Mouse (Mus musculus) layer of hippocampus, adult 8-10 months (tissue): ENCODE results near the gene Ceacam2. TPM values are rescaled to one million over a fixed set of nuclear protein-coding genes. Genes with fewer than 3 reads are reported as not detected.
"Not testable (repeated sequence)": the region's sequence is repeated elsewhere in the genome, so short reads cannot be mapped to it uniquely, and the experiment has no call there.

ENCODE experiments used
- DNase-seq, 2 experiments: peaks; one replicate each; pipeline ENCODE4 v3.0.0; 2022; ENCODE audit warnings: low spot score in 2 of 2
- total RNA-seq, 4 experiments: library from RNA; stranded (reverse); gene quantifications; 2 replicates each; pipeline ENCODE4 v1.2.4; 2022

Gene Ceacam2
- total RNA-seq, 4 experiments from 2014 or later = 0.27 to 1.1 (median 0.37) TPM

GRCm38 (mm10) chr7:25483133-25483735 lies 56.4 kb downstream of the Ceacam2 start:
- no peak for DNase-seq

GRCm38 (mm10) chr7:25480791-25481190 lies 58.9 kb downstream of the Ceacam2 start:
- not testable (repeated sequence) for DNase-seq

- peak in 1 of 2 experiments; percentile 56 for DNase-seq
Observed at GRCm38 (mm10) chr7:25479440-25479839, 60.2 kb downstream of the Ceacam2 start.

GRCm38 (mm10) chr7:25477752-25478093 lies 61.9 kb downstream of the Ceacam2 start:
- DNase-seq = not testable (repeated sequence)

- DNase-seq = peak in 1 of 2 experiments; percentile 18
Observed at GRCm38 (mm10) chr7:25477091-25477751, 62.4 kb downstream of the Ceacam2 start, which contains the start of gene Ceacam1. Ceacam1 (minus strand) TSS chr7:25477603.

GRCm38 (mm10) chr7:25471821-25472220 lies 67.8 kb downstream of the Ceacam2 start:
- not testable (repeated sequence) for DNase-seq

Other genes starting within 250 kb of the Ceacam2 start
- 10 to 100 TPM; 25.2 to 28.9 (median 27.9) TPM for gene Pafah1b3, start 241.9 kb downstream of the Ceacam2 start, total RNA-seq
- under 1 TPM in 1 of 4 experiments, not detected in 3; 0.25 TPM for gene Prr19, start 238.4 kb downstream of the Ceacam2 start, total RNA-seq
- gene Tmem145, start 233.8 kb downstream of the Ceacam2 start, total RNA-seq = 10 to 100 TPM; 28.7 to 36.7 (median 33.4) TPM
- 100 to 1,000 TPM in 2 of 4 experiments, 10 to 100 TPM in 2; 90.3 to 107 (median 97.0) TPM for gene Megf8, start 222.7 kb downstream of the Ceacam2 start, total RNA-seq
- under 1 TPM in 1 of 4 experiments, not detected in 3; 0.73 TPM for gene Cnfn, start 170.1 kb downstream of the Ceacam2 start, total RNA-seq
- gene Lipe, start 141.1 kb downstream of the Ceacam2 start, total RNA-seq = 10 to 100 TPM in 1 of 4 experiments, 1 to 10 TPM in 3; 7.1 to 10.3 (median 9.0) TPM
- gene Cxcl17, start 127.0 kb downstream of the Ceacam2 start, total RNA-seq = not detected
- gene Ceacam1, start 62.3 kb downstream of the Ceacam2 start, total RNA-seq = 1 to 10 TPM; 2.3 to 5.1 (median 2.8) TPM
- gene Erich4, start 76.0 kb upstream of the Ceacam2 start, total RNA-seq = not detected
- gene Dmac2, start 79.6 kb upstream of the Ceacam2 start, total RNA-seq = 10 to 100 TPM; 49.8 to 61.0 (median 52.2) TPM
- 1 to 10 TPM in 3 of 4 experiments, under 1 TPM in 1; 0.66 to 2.0 (median 1.7) TPM for gene B3gnt8, start 86.8 kb upstream of the Ceacam2 start, total RNA-seq
- gene Bckdha, start 119.1 kb upstream of the Ceacam2 start, total RNA-seq = 10 to 100 TPM; 34.4 to 42.3 (median 39.3) TPM
- gene Exosc5, start 119.3 kb upstream of the Ceacam2 start, total RNA-seq = 10 to 100 TPM; 23.1 to 32.2 (median 27.5) TPM
- 10 to 100 TPM; 10.8 to 16.2 (median 15.1) TPM for gene Tmem91, start 135.3 kb upstream of the Ceacam2 start, total RNA-seq
- 10 to 100 TPM; 21.0 to 23.9 (median 21.8) TPM for gene B9d2, start 140.9 kb upstream of the Ceacam2 start, total RNA-seq
- 10 to 100 TPM in 2 of 4 experiments, 1 to 10 TPM in 2; 7.2 to 26.4 (median 15.7) TPM for gene Tgfb1, start 147.1 kb upstream of the Ceacam2 start, total RNA-seq
- gene Ccdc97, start 179.2 kb upstream of the Ceacam2 start, total RNA-seq = 10 to 100 TPM; 60.6 to 64.6 (median 62.8) TPM
- 100 to 1,000 TPM in 3 of 4 experiments, 10 to 100 TPM in 1; 99.7 to 117 (median 108) TPM for gene Hnrnpul1, start 214.9 kb upstream of the Ceacam2 start, total RNA-seq
- 10 to 100 TPM; 40.7 to 75.5 (median 58.6) TPM for gene Axl, start 248.8 kb upstream of the Ceacam2 start, total RNA-seq